Mouse (Mus musculus) lung, postnatal 36 days (tissue): ENCODE results near the gene Tlcd1.

ENCODE experiments used
- DNase-seq: peaks from one replicate; pipeline ENCODE4 v3.0.0; 2022; ENCODE audit warnings: mixed read lengths

Tlcd1 gene

GRCm38 (mm10) chr11:78161968-78162367 lies 14.5 kb upstream of the Tlcd1 start:
- DNase-seq, result no peak

- peak; percentile 37 for DNase-seq
Measured at GRCm38 (mm10) chr11:78162504-78162903, 14.0 kb upstream of the Tlcd1 start.

GRCm38 (mm10) chr11:78163045-78163444 lies 13.5 kb upstream of the Tlcd1 start:
- no peak for DNase-seq

GRCm38 (mm10) chr11:78163681-78164603 lies 12.6 kb upstream of the Tlcd1 start:
- DNase-seq, result peak; percentile 50

GRCm38 (mm10) chr11:78164604-78164923 lies 11.9 kb upstream of the Tlcd1 start:
- DNase-seq, result no peak

GRCm38 (mm10) chr11:78164924-78165760 lies 11.4 kb upstream of the Tlcd1 start, which contains the start of gene Traf4:
Traf4 (minus strand) TSS chr11:78165589.
- DNase-seq, result peak; percentile 90

- peak; percentile 79 for DNase-seq
Measured at GRCm38 (mm10) chr11:78165761-78166109, 10.8 kb upstream of the Tlcd1 start.

GRCm38 (mm10) chr11:78166161-78166560 lies 10.3 kb upstream of the Tlcd1 start:
- no peak for DNase-seq

- no peak for DNase-seq
Measured at GRCm38 (mm10) chr11:78166640-78167039, 9.9 kb upstream of the Tlcd1 start.

- no peak for DNase-seq
Measured at GRCm38 (mm10) chr11:78167257-78167959, 9.1 kb upstream of the Tlcd1 start.

- DNase-seq, result peak; percentile 57
Measured at GRCm38 (mm10) chr11:78168541-78169468, 7.7 kb upstream of the Tlcd1 start.

- no peak for DNase-seq
Measured at GRCm38 (mm10) chr11:78170306-78170705, 6.2 kb upstream of the Tlcd1 start.

GRCm38 (mm10) chr11:78171328-78171727 lies 5.2 kb upstream of the Tlcd1 start:
- DNase-seq, result no peak

- no peak for DNase-seq
Measured at GRCm38 (mm10) chr11:78172034-78172747, 4.3 kb upstream of the Tlcd1 start.

GRCm38 (mm10) chr11:78172748-78173383 lies 3.6 kb upstream of the Tlcd1 start:
- DNase-seq, result peak; percentile 73

- no peak for DNase-seq
Measured at GRCm38 (mm10) chr11:78174506-78174905, 2.0 kb upstream of the Tlcd1 start.

- peak; percentile 27 for DNase-seq
Measured at GRCm38 (mm10) chr11:78175771-78176401, 625 bp upstream of the Tlcd1 start.

GRCm38 (mm10) chr11:78176905-78177331 lies 407 bp downstream of the Tlcd1 start:
- peak; percentile 27 for DNase-seq

- peak; percentile 78 for DNase-seq
Measured at GRCm38 (mm10) chr11:78177437-78177836, 926 bp downstream of the Tlcd1 start.
